Mouse (Mus musculus) spleen, adult 2 months (tissue): Measurements from ENCODE around the gene Naif1. TPM values are rescaled to one million over a fixed set of nuclear protein-coding genes. Genes with fewer than 3 reads are reported as not detected.

Experiments
- DNase-seq, 2 experiments: peaks; one replicate each; pipeline versions ENCODE4 v3.0.0 to v3.0.0-alpha.2; 2012 to 2021; ENCODE audit warnings: low spot score in 2 of 2, low read depth in 1 of 2
- H3K27ac ChIP-seq: fragments of 200-500 bp; 2 replicates; pipeline ENCODE4 v1.5.1; 2012; ENCODE audit warnings: low read length, inconsistent platforms; ENCODE audit not compliant: insufficient read depth
- H3K27me3 ChIP-seq: fragments of 200-500 bp; 2 replicates; pipeline ENCODE4 v1.6.1; 2012; ENCODE audit warnings: mild to moderate bottlenecking, moderate library complexity, low read length, inconsistent platforms; ENCODE audit not compliant: control insufficient read depth, insufficient read depth
- H3K36me3 ChIP-seq: fragments of 200-500 bp; 2 replicates; pipeline ENCODE4 v1.6.1; 2012; ENCODE audit warnings: mild to moderate bottlenecking, low read length, inconsistent platforms; ENCODE audit not compliant: control insufficient read depth, insufficient read depth
- H3K4me1 ChIP-seq: fragments of 200-500 bp; 2 replicates; pipeline ENCODE4 v1.6.1; 2011; ENCODE audit warnings: inconsistent platforms; ENCODE audit not compliant: control insufficient read depth, insufficient read depth, insufficient read length
- H3K4me3 ChIP-seq: fragments of 200-500 bp; 2 replicates; pipeline ENCODE4 v1.5.1; 2011; ENCODE audit warnings: mild to moderate bottlenecking, inconsistent platforms; ENCODE audit not compliant: insufficient read depth, insufficient read length; ENCODE audit errors: extremely low read depth
- CTCF ChIP-seq: fragments of 200-500 bp; IDR thresholded peaks from 2 replicates; pipeline ENCODE4 v1.5.1; 2011; ENCODE audit warnings: mild to moderate bottlenecking, inconsistent platforms; ENCODE audit not compliant: insufficient read depth, insufficient read length, insufficient replicate concordance; ENCODE audit errors: extremely low read depth
- POLR2A ChIP-seq: fragments of 200-500 bp; IDR thresholded peaks from 2 replicates; pipeline ENCODE4 v1.6.1; 2011; ENCODE audit warnings: low read depth, low read length, inconsistent platforms
- WGBS: fragments of 180-500 bp; shearing (Covaris S2); methylation state at CpG from one replicate; pipeline ENCODE4 v1.1.7; 2018; 5-methylcytosine and 5-hydroxymethylcytosine counted together
- polyA plus RNA-seq: library from polyadenylated mRNA; depleted of rRNA; stranded (reverse); fragments of >200 nt; gene quantifications from 2 replicates; pipeline ENCODE4 v1.2.3, GENCODE M21; 2012

Naif1 gene
- polyA plus RNA-seq, 1 experiment, result 4.3 TPM

GRCm38 (mm10) chr2:32439177-32439576 is 11.1 kb upstream of the Naif1 start:
- TF ChIP-seq CTCF (no peak), POLR2A (no peak)
- DNase-seq, result no peak
- no peak overlapping the region for H3K27ac ChIP-seq
- no peaks in the 10 kb centered on the region for H3K27me3 ChIP-seq
- H3K4me3 ChIP-seq, result no peak overlapping the region
- H3K4me1 ChIP-seq, result peaks cover 4% of the 10 kb centered on the region; the same call in 1 of the 2 replicates
- H3K36me3 ChIP-seq, result no peaks in the 10 kb centered on the region; the same call in 1 of the 2 replicates
- WGBS, result 56% methylated on average over 6 of the region's 6 CpGs

- Histone ChIP-seq H3K4me1 (peaks cover 4% of the 10 kb centered on the region; the same call in 1 of the 2 replicates), H3K4me3 (no peak overlapping the region), H3K36me3 (no peaks in the 10 kb centered on the region; the same call in 1 of the 2 replicates), H3K27me3 (no peaks in the 10 kb centered on the region), H3K27ac (no peak overlapping the region)
- no peak for DNase-seq
- WGBS, result 90% methylated on average over 2 of the region's 2 CpGs
- TF ChIP-seq CTCF, result no peak
- no peak for TF ChIP-seq POLR2A
These were observed 10.1 kb upstream of the Naif1 start for GRCm38 (mm10) chr2:32440164-32440563.

GRCm38 (mm10) chr2:32440632-32441031 is 9.6 kb upstream of the Naif1 start:
- 91% methylated on average over 1 of the region's 1 CpGs for WGBS
- H3K4me3 ChIP-seq, result no peak overlapping the region
- H3K4me1 ChIP-seq, result peaks cover 4% of the 10 kb centered on the region; the same call in 1 of the 2 replicates
- DNase-seq, result no peak
- H3K27ac ChIP-seq, result no peak overlapping the region
- TF ChIP-seq CTCF, result no peak
- TF ChIP-seq POLR2A, result no peak
- H3K36me3 ChIP-seq, result no peaks in the 10 kb centered on the region; the same call in 1 of the 2 replicates
- H3K27me3 ChIP-seq, result no peaks in the 10 kb centered on the region

- DNase-seq, result no peak
- H3K27ac ChIP-seq, result no peak overlapping the region
- H3K36me3 ChIP-seq, result no peaks in the 10 kb centered on the region; the same call in 1 of the 2 replicates
- no peaks in the 10 kb centered on the region for H3K27me3 ChIP-seq
- peaks cover 4% of the 10 kb centered on the region for H3K4me1 ChIP-seq
- no peak for TF ChIP-seq POLR2A
- WGBS, result 90% methylated on average over 2 of the region's 2 CpGs
- H3K4me3 ChIP-seq, result no peak overlapping the region
These were observed 8.7 kb upstream of the Naif1 start for GRCm38 (mm10) chr2:32441550-32441949.

GRCm38 (mm10) chr2:32445535-32445934 is 4.7 kb upstream of the Naif1 start:
- no peak overlapping the region for H3K27ac ChIP-seq
- H3K4me3 ChIP-seq, result no peak overlapping the region
- DNase-seq, result no peak
- H3K36me3 ChIP-seq, result no peaks in the 10 kb centered on the region; the same call in 1 of the 2 replicates
- TF ChIP-seq CTCF, result no peak
- TF ChIP-seq POLR2A, result no peak
- H3K4me1 ChIP-seq, result peaks cover 12% of the 10 kb centered on the region
- no peaks in the 10 kb centered on the region for H3K27me3 ChIP-seq
- WGBS, result 94% methylated on average over 1 of the region's 1 CpGs

- Histone ChIP-seq H3K36me3 (no peaks in the 10 kb centered on the region; the same call in 1 of the 2 replicates), H3K27me3 (no peaks in the 10 kb centered on the region), H3K4me3 (peak overlapping the region; percentile 46; the same call in 1 of the 2 replicates), H3K27ac (peak overlapping the region; percentile 98), H3K4me1 (peaks cover 14% of the 10 kb centered on the region)
- TF ChIP-seq POLR2A (no peak), CTCF (no peak)
- 4% methylated on average over 9 of the region's 9 CpGs for WGBS
- DNase-seq, result peak; percentile 67 to 73
These were observed 2.9 kb upstream of the Naif1 start for GRCm38 (mm10) chr2:32447264-32447936.

GRCm38 (mm10) chr2:32448480-32448879 is 1.8 kb upstream of the Naif1 start:
- WGBS, result 62% methylated on average over 1 of the region's 1 CpGs
- TF ChIP-seq CTCF (no peak), POLR2A (no peak)
- no peak for DNase-seq
- H3K4me3 ChIP-seq, result no peak overlapping the region
- no peaks in the 10 kb centered on the region for H3K27me3 ChIP-seq
- H3K27ac ChIP-seq, result peak overlapping the region; percentile 42
- H3K36me3 ChIP-seq, result no peaks in the 10 kb centered on the region; the same call in 1 of the 2 replicates
- H3K4me1 ChIP-seq, result peaks cover 21% of the 10 kb centered on the region
